Mouse (Mus musculus) myocyte (in vitro differentiated cells): ENCODE data around the gene Ppp2r3a. TPM values are rescaled to one million over a fixed set of nuclear protein-coding genes. Genes with fewer than 3 reads are reported as not detected.

Source experiments
- H3K27me3 ChIP-seq: one replicate; pipeline ENCODE4 v1.6.1; 2011; ENCODE audit not compliant: control insufficient read depth, insufficient read depth, insufficient read length
- H3K36me3 ChIP-seq: one replicate; pipeline ENCODE4 v1.6.1; 2011; ENCODE audit not compliant: control insufficient read depth, insufficient read depth
- H3K4me2 ChIP-seq: one replicate; pipeline ENCODE4 v1.6.1; 2011; ENCODE audit warnings: low read depth, control low read depth
- H3K4me3 ChIP-seq: one replicate; pipeline ENCODE4 v1.5.1; 2011; ENCODE audit warnings: mild to moderate bottlenecking, control low read depth, moderate library complexity
- H3K79me2 ChIP-seq: one replicate; pipeline ENCODE4 v1.6.1; 2011; ENCODE audit not compliant: control insufficient read depth, insufficient read depth
- H3ac ChIP-seq: one replicate; pipeline ENCODE4 v1.6.1; 2011; ENCODE audit not compliant: control insufficient read depth, insufficient read length
- CEBPB ChIP-seq: IDR thresholded peaks from 2 replicates; pipeline ENCODE4 v1.6.1; 2011; ENCODE audit warnings: mild to moderate bottlenecking, moderate library complexity; ENCODE audit not compliant: poor library complexity, insufficient read depth, severe bottlenecking
- E2F4 ChIP-seq: IDR thresholded peaks from one replicate; pipeline ENCODE4 v1.6.1; 2011; ENCODE audit warnings: mild to moderate bottlenecking, control low read depth, moderate library complexity; ENCODE audit not compliant: insufficient read depth
- MAX ChIP-seq: IDR thresholded peaks from one replicate; pipeline ENCODE4 v1.6.1; 2011; ENCODE audit warnings: low read depth, mild to moderate bottlenecking, control low read depth
- MYOD1 ChIP-seq, 3 experiments: IDR thresholded peaks; one replicate each; pipeline ENCODE4 v1.6.1; 2011; ENCODE audit warnings: control low read depth in 2 of 3, low read depth in 2 of 3, mild to moderate bottlenecking in 2 of 3, moderate library complexity in 1 of 3; ENCODE audit not compliant: insufficient read length in 2 of 3, control insufficient read depth in 1 of 3
- MYOG ChIP-seq, 3 experiments: IDR thresholded peaks; one replicate each; pipeline ENCODE4 v1.6.1; 2011; ENCODE audit warnings: control low read depth in 2 of 3, low read depth in 2 of 3, mild to moderate bottlenecking in 2 of 3; ENCODE audit not compliant: insufficient read length in 2 of 3, control insufficient read depth in 1 of 3, insufficient read depth in 1 of 3
- POLR2A ChIP-seq: IDR thresholded peaks from one replicate; pipeline ENCODE4 v1.6.1; 2011; ENCODE audit warnings: low read depth, mild to moderate bottlenecking, control low read depth, moderate library complexity; ENCODE audit not compliant: insufficient read length
- POLR2AphosphoS2 ChIP-seq: IDR thresholded peaks from one replicate; pipeline ENCODE4 v1.6.1; 2011; ENCODE audit warnings: low read depth, control low read depth; ENCODE audit not compliant: insufficient read length
- REST ChIP-seq: IDR thresholded peaks from one replicate; pipeline ENCODE4 v1.6.1; 2011; ENCODE audit warnings: mild to moderate bottlenecking, control low read depth, moderate library complexity; ENCODE audit not compliant: insufficient read depth, insufficient read length
- SRF ChIP-seq: IDR thresholded peaks from one replicate; pipeline ENCODE4 v1.6.1; 2011; ENCODE audit warnings: low read depth; ENCODE audit not compliant: control insufficient read depth, insufficient read length
- TCF12 ChIP-seq: IDR thresholded peaks from one replicate; pipeline ENCODE4 v1.6.1; 2011; ENCODE audit warnings: mild to moderate bottlenecking, control low read depth; ENCODE audit not compliant: poor library complexity, insufficient read depth, severe bottlenecking
- TCF3 ChIP-seq: IDR thresholded peaks from one replicate; pipeline ENCODE4 v1.6.1; 2011; ENCODE audit warnings: low read depth, control low read depth; ENCODE audit not compliant: insufficient read length
- USF1 ChIP-seq: IDR thresholded peaks from one replicate; pipeline ENCODE4 v1.6.1; 2011; ENCODE audit warnings: low read depth, mild to moderate bottlenecking, control low read depth, moderate library complexity
- polyA plus RNA-seq: library from polyadenylated mRNA; unstranded; fragments of >200 nt; fragmentation: generic; extraction: Trizol; gene quantifications from one replicate; pipeline ENCODE4 v1.2.1, GENCODE M21; 2012; ENCODE audit warnings: missing spikeins

Ppp2r3a gene
- polyA plus RNA-seq, 1 experiment: 6.0 TPM

DNA sequence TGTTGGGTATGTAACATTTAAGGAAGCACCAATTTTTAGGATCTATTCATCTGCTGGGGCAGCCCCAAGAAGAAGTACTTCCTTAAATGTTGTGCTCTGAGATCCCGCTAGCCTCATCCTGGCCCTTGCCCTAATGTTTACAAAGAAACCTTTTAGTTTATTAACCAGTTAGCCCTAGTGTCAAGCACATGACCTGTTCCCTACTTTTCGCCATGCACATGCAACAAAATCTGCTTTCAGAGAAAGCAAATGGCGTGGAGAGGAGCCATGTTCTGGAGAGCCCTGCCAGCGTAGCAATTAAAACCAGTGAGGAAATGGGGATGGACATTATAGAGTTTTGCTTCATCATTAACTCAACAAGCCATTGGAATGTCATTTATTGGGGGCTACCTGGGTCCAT is 30.3 kb upstream of the Ppp2r3a start:
- TF ChIP-seq POLR2AphosphoS2 (no peak), MYOG (IDR thresholded peaks at IDR 0.05; ENCODE audit: control insufficient read depth in 1 of 3, insufficient read depth in 1 of 3, insufficient read length in 2 of 3, low read depth in 2 of 3) (no peak), USF1 (no peak), MYOD1 (IDR thresholded peaks at IDR 0.05; ENCODE audit: control insufficient read depth in 1 of 3, insufficient read length in 2 of 3, low read depth in 2 of 3) (no peak), TCF3 (no peak), TCF12 (no peak), E2F4 (no peak), REST (no peak), SRF (no peak)
- no peaks in the 10 kb centered on the region for H3K36me3 ChIP-seq
- H3ac ChIP-seq: no peak overlapping the region
- no peak overlapping the region for H3K4me3 ChIP-seq
- no peaks in the 10 kb centered on the region for H3K79me2 ChIP-seq
- no peak overlapping the region for H3K4me2 ChIP-seq
- H3K27me3 ChIP-seq: no peaks in the 10 kb centered on the region

DNA sequence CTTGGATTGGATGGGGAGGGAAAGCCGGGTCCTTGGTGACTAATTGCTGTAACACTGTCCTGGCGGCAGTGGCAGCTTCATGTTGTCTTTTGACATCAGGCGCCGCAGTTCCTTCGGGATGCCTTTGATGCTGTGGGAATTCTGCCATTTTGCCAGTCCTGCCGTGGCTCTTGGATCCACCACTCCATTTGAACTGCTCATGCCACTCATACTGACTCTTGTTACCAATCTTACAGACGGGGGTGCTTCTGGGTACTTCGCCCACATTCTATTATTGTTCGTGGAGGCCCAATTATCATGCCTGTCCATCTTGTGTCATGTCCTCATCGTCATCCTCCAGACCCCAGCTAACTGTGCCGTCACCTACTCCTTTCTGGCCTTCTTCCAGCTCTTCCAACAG is 29.7 kb upstream of the Ppp2r3a start:
- H3K27me3 ChIP-seq: no peaks in the 10 kb centered on the region
- no peak overlapping the region for H3K4me2 ChIP-seq
- no peak overlapping the region for H3ac ChIP-seq
- no peak for TF ChIP-seq USF1
- TF ChIP-seq TCF12: no peak
- no peak for TF ChIP-seq MAX
- TF ChIP-seq MYOG (IDR thresholded peaks at IDR 0.05; ENCODE audit: control insufficient read depth in 1 of 3, insufficient read depth in 1 of 3, insufficient read length in 2 of 3, low read depth in 2 of 3): no peak
- no peak for TF ChIP-seq E2F4
- no peak for TF ChIP-seq CEBPB
- TF ChIP-seq POLR2A: no peak
- TF ChIP-seq TCF3: no peak
- no peak for TF ChIP-seq MYOD1 (IDR thresholded peaks at IDR 0.05; ENCODE audit: control insufficient read depth in 1 of 3, insufficient read length in 2 of 3, low read depth in 2 of 3)
- no peak for TF ChIP-seq POLR2AphosphoS2
- no peak for TF ChIP-seq SRF
- no peak for TF ChIP-seq REST
- H3K36me3 ChIP-seq: no peaks in the 10 kb centered on the region
- no peaks in the 10 kb centered on the region for H3K79me2 ChIP-seq
- no peak overlapping the region for H3K4me3 ChIP-seq

DNA sequence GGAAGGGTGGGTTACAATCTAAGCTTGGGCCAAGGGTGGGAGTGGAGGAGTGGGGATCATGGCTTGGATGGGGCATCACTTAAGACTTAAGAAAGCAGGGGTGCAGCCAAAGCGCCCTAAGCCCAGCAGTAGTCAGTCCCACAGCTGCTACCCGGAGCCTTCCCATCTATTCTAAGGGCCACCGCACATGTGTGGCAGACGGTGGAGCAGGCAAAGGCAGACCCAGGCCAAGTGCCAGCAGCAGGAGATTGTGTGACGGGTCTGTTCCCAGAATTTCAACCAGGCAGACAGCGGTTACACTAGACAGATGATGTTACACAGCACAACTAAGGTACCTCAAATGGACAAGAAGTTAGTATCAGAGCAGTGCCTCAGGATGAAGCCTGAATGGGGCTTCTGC is 29.3 kb upstream of the Ppp2r3a start:
- TF ChIP-seq POLR2AphosphoS2 (no peak), E2F4 (no peak), REST (no peak), MYOD1 (IDR thresholded peaks at IDR 0.05; ENCODE audit: control insufficient read depth in 1 of 3, insufficient read length in 2 of 3, low read depth in 2 of 3) (no peak), SRF (no peak), MYOG (IDR thresholded peaks at IDR 0.05; ENCODE audit: control insufficient read depth in 1 of 3, insufficient read depth in 1 of 3, insufficient read length in 2 of 3, low read depth in 2 of 3) (no peak), CEBPB (no peak), MAX (no peak), TCF3 (no peak), TCF12 (no peak), POLR2A (no peak), USF1 (no peak)
- H3K27me3 ChIP-seq: no peaks in the 10 kb centered on the region
- H3K4me3 ChIP-seq: no peak overlapping the region
- H3ac ChIP-seq: no peak overlapping the region
- H3K79me2 ChIP-seq: no peaks in the 10 kb centered on the region
- no peak overlapping the region for H3K4me2 ChIP-seq
- no peaks in the 10 kb centered on the region for H3K36me3 ChIP-seq

DNA sequence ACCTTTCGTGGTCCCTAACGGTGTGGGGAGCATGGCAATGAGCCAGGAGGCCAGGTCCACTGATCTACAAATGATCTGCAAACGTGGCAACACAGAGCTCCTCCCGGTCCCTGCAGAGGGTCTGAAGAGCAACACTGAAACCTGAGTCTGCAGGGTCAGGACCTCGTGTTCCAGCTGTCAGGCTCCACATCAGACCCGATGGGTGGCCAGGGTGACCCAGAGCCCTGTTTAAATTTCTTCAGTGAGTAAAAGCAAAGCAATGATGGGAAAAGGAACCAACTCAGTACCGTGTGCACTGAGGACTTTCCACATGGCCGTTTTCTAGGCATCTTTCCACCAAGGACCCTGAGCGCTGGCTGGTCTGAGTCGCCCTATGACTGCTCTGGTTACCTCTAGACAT is 28.6 kb upstream of the Ppp2r3a start:
- TF ChIP-seq POLR2AphosphoS2 (no peak), MYOG (IDR thresholded peaks at IDR 0.05; ENCODE audit: control insufficient read depth in 1 of 3, insufficient read depth in 1 of 3, insufficient read length in 2 of 3, low read depth in 2 of 3) (no peak), POLR2A (no peak), TCF12 (no peak), MYOD1 (IDR thresholded peaks at IDR 0.05; ENCODE audit: control insufficient read depth in 1 of 3, insufficient read length in 2 of 3, low read depth in 2 of 3) (no peak), E2F4 (no peak)

DNA sequence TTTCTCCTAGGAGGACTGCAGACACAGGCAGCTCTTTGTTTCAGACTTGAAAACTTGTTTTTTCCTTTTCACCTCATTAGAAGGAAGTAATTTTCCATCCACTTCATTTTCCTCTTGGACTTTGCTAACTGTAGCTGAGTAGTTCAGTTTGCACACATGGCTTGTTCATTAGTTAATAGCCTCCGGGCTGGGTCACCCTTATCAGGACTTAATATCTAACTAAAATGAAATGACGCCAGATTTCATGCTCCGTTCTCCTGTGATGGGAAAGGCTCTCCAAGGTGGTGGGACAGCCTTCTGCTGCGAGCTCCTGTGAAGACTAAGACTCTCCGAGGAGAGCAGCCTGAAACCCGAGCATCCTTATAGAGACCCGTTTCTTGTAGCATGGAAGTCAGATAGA is 21.1 kb upstream of the Ppp2r3a start:
- H3K79me2 ChIP-seq: no peaks in the 10 kb centered on the region
- H3K4me3 ChIP-seq: no peak overlapping the region
- no peak overlapping the region for H3K4me2 ChIP-seq
- H3K36me3 ChIP-seq: no peaks in the 10 kb centered on the region
- H3K27me3 ChIP-seq: no peaks in the 10 kb centered on the region
- no peak for TF ChIP-seq E2F4
- no peak for TF ChIP-seq TCF3
- no peak for TF ChIP-seq MYOG (IDR thresholded peaks at IDR 0.05; ENCODE audit: control insufficient read depth in 1 of 3, insufficient read depth in 1 of 3, insufficient read length in 2 of 3, low read depth in 2 of 3)
- TF ChIP-seq MYOD1 (IDR thresholded peaks at IDR 0.05; ENCODE audit: control insufficient read depth in 1 of 3, insufficient read length in 2 of 3, low read depth in 2 of 3): no peak
- TF ChIP-seq MAX: no peak
- no peak for TF ChIP-seq POLR2A
- TF ChIP-seq SRF: no peak
- no peak for TF ChIP-seq USF1
- TF ChIP-seq TCF12: no peak
- no peak overlapping the region for H3ac ChIP-seq

More for the DNA sequence above, 28.6 kb upstream of the Ppp2r3a start:
- Histone ChIP-seq H3K27me3 (no peaks in the 10 kb centered on the region), H3K79me2 (no peaks in the 10 kb centered on the region), H3K4me3 (no peak overlapping the region), H3ac (no peak overlapping the region), H3K36me3 (no peaks in the 10 kb centered on the region), H3K4me2 (no peak overlapping the region)
